8 mouse cellular contexts compared by ENCODE assay signal in genomic region chr12:87026871-87027240, GRCm38 (mm10). TPM values are rescaled to one million over a fixed set of nuclear protein-coding genes. Genes with fewer than 3 reads are reported as not detected.
DNase-seq lines count a peak whose midpoint lies in the region; ATAC-seq and TF ChIP-seq lines count a peak whose summit lies in the region.

No protein-coding gene starts in this region.

- no peaks in the 10 kb centered on the region for H3K9me3 ChIP-seq in intestine, embryonic 14.5 days (ENCODE audit: control insufficient read depth, low read length)
- no peaks in the 10 kb centered on the region for H3K9me3 ChIP-seq in intestine, postnatal 0 days (ENCODE audit: control insufficient read depth)
- no peaks in the 10 kb centered on the region for H3K9me3 ChIP-seq in embryonic facial prominence, embryonic 14.5 days (ENCODE audit: control insufficient read depth, low read length)
- H3K9me3 ChIP-seq in hindbrain, embryonic 15.5 days = no peaks in the 10 kb centered on the region
- H3K9me3 ChIP-seq in midbrain, postnatal 0 days (ENCODE audit: low read length) = no peaks in the 10 kb centered on the region

- H3K36me3 ChIP-seq in intestine, embryonic 14.5 days (ENCODE audit: control insufficient read depth, insufficient read depth, low read length) = no peaks in the 10 kb centered on the region
- H3K36me3 ChIP-seq in intestine, postnatal 0 days (ENCODE audit: control insufficient read depth, insufficient read depth) = no peaks in the 10 kb centered on the region
- no peaks in the 10 kb centered on the region for H3K36me3 ChIP-seq in embryonic facial prominence, embryonic 14.5 days (ENCODE audit: control insufficient read depth, insufficient read depth, low read length)
- no peaks in the 10 kb centered on the region for H3K36me3 ChIP-seq in hindbrain, embryonic 15.5 days
- no peaks in the 10 kb centered on the region for H3K36me3 ChIP-seq in midbrain, postnatal 0 days (ENCODE audit: insufficient read depth, low read length)

- 18% methylated on average over 8 of the region's 8 CpGs for WGBS in intestine, embryonic 14.5 days
- 16% methylated on average over 8 of the region's 8 CpGs for WGBS in intestine, postnatal 0 days
- WGBS in embryonic facial prominence, embryonic 14.5 days = 21% methylated on average over 5 of the region's 8 CpGs
- 12% methylated on average over 8 of the region's 8 CpGs for WGBS in hindbrain, embryonic 15.5 days
- 7% methylated on average over 8 of the region's 8 CpGs for WGBS in midbrain, postnatal 0 days

- H3K27me3 ChIP-seq in intestine, embryonic 14.5 days (replicated peaks; ENCODE audit: control insufficient read depth, insufficient read depth, low read length) = peaks cover 22% of the 10 kb centered on the region
- H3K27me3 ChIP-seq in intestine, postnatal 0 days (replicated peaks; ENCODE audit: control insufficient read depth, insufficient read depth, low read length) = peaks cover 14% of the 10 kb centered on the region; the same call in 1 of the 2 replicates
- peaks cover 24% of the 10 kb centered on the region for H3K27me3 ChIP-seq in embryonic facial prominence, embryonic 14.5 days (replicated peaks; ENCODE audit: control insufficient read depth, insufficient read depth, low read length)
- no peaks in the 10 kb centered on the region for H3K27me3 ChIP-seq in hindbrain, embryonic 15.5 days
- no peaks in the 10 kb centered on the region for H3K27me3 ChIP-seq in midbrain, postnatal 0 days (ENCODE audit: insufficient read depth, low read length)

- H3K4me2 ChIP-seq in intestine, embryonic 14.5 days (ENCODE audit: low read length) = peak overlapping the region; percentile 38; the same call in 1 of the 2 replicates
- no peak overlapping the region for H3K4me2 ChIP-seq in intestine, postnatal 0 days (replicated peaks; ENCODE audit: low read depth)
- H3K4me2 ChIP-seq in embryonic facial prominence, embryonic 14.5 days (ENCODE audit: low read depth, low read length) = peak overlapping the region; percentile 47; the same call in 1 of the 2 replicates
- H3K4me2 ChIP-seq in hindbrain, embryonic 15.5 days = peak overlapping the region; percentile 74
- peak overlapping the region; percentile 78 for H3K4me2 ChIP-seq in midbrain, postnatal 0 days (ENCODE audit: low read depth, low read length, poor library complexity, severe bottlenecking)

- no peak overlapping the region for H3K9ac ChIP-seq in intestine, embryonic 14.5 days (ENCODE audit: low read length)
- H3K9ac ChIP-seq in intestine, postnatal 0 days (ENCODE audit: low read depth, low read length) = no peak overlapping the region
- H3K9ac ChIP-seq in embryonic facial prominence, embryonic 14.5 days (ENCODE audit: low read depth, low read length) = peak overlapping the region; percentile 22; the same call in 1 of the 2 replicates
- H3K9ac ChIP-seq in hindbrain, embryonic 15.5 days = peak overlapping the region; percentile 76
- H3K9ac ChIP-seq in midbrain, postnatal 0 days (replicated peaks; ENCODE audit: low read length, poor library complexity, severe bottlenecking) = peak overlapping the region; percentile 74

- no peak for DNase-seq in intestine, embryonic 14.5 days (ENCODE audit: low spot score)
- no peak for DNase-seq in embryonic facial prominence, embryonic 14.5 days (ENCODE audit: low spot score)
- DNase-seq in midbrain, postnatal 0 days (ENCODE audit: low spot score) = no peak
- DNase-seq in embryo, embryonic 11 days = no peak
- no peak for DNase-seq in spleen, postnatal 36 days (ENCODE audit: low spot score in 2 of 2)

- H3K4me1 ChIP-seq in intestine, embryonic 14.5 days (replicated peaks; ENCODE audit: control insufficient read depth, insufficient read depth, low read length) = peaks cover 3% of the 10 kb centered on the region; the same call in 1 of the 2 replicates
- no peaks in the 10 kb centered on the region for H3K4me1 ChIP-seq in intestine, postnatal 0 days (replicated peaks; ENCODE audit: control insufficient read depth, insufficient read depth, low read length)
- H3K4me1 ChIP-seq in embryonic facial prominence, embryonic 14.5 days (ENCODE audit: control insufficient read depth, insufficient read depth, low read length) = no peaks in the 10 kb centered on the region
- H3K4me1 ChIP-seq in hindbrain, embryonic 15.5 days (replicated peaks) = peaks cover 23% of the 10 kb centered on the region
- H3K4me1 ChIP-seq in midbrain, postnatal 0 days (ENCODE audit: insufficient read depth, low read length) = peaks cover 9% of the 10 kb centered on the region; the same call in 1 of the 2 replicates

- ATAC-seq in intestine, embryonic 14.5 days (replicated peaks; ENCODE audit: low FRiP score, low TSS enrichment, low read depth) = no peak
- no peak; the same call in 1 of the 2 replicates for ATAC-seq in intestine, postnatal 0 days
- peak; percentile 22; the same call in 1 of the 2 replicates for ATAC-seq in embryonic facial prominence, embryonic 14.5 days (ENCODE audit: low read depth)
- no peak; the same call in 1 of the 2 replicates for ATAC-seq in hindbrain, embryonic 15.5 days (ENCODE audit: low FRiP score, low read depth)
- ATAC-seq in midbrain, postnatal 0 days (ENCODE audit: low FRiP score) = peak; percentile 53
- no peak for ATAC-seq in monocyte, adult 5-6 weeks (replicated peaks; ENCODE audit: insufficient number of reproducible peaks, low FRiP score, low TSS enrichment, poor library complexity, severe bottlenecking)

- no peak for TF ChIP-seq CTCF in intestine, postnatal 0 days (IDR thresholded peaks at IDR 0.05; ENCODE audit: low read depth)
- TF ChIP-seq CTCF in midbrain, postnatal 0 days (IDR thresholded peaks at IDR 0.05) = no peak

- H3K4me3 ChIP-seq in intestine, embryonic 14.5 days (ENCODE audit: low read depth, low read length) = no peak overlapping the region; the same call in 1 of the 2 replicates
- no peak overlapping the region for H3K4me3 ChIP-seq in intestine, postnatal 0 days (ENCODE audit: low read depth, low read length)
- peak overlapping the region; percentile 20 for H3K4me3 ChIP-seq in embryonic facial prominence, embryonic 14.5 days (ENCODE audit: low read depth, low read length)
- H3K4me3 ChIP-seq in hindbrain, embryonic 15.5 days = peak overlapping the region; percentile 59
- H3K4me3 ChIP-seq in midbrain, postnatal 0 days (ENCODE audit: low read depth, low read length) = peak overlapping the region; percentile 63

- no peak overlapping the region for H3K27ac ChIP-seq in intestine, embryonic 14.5 days (ENCODE audit: low read depth)
- H3K27ac ChIP-seq in intestine, postnatal 0 days (ENCODE audit: low read depth, low read length) = no peak overlapping the region
- H3K27ac ChIP-seq in embryonic facial prominence, embryonic 14.5 days (replicated peaks; ENCODE audit: low read depth, low read length) = no peak overlapping the region
- H3K27ac ChIP-seq in hindbrain, embryonic 15.5 days (replicated peaks) = peak overlapping the region; percentile 90
- peak overlapping the region; percentile 84 for H3K27ac ChIP-seq in midbrain, postnatal 0 days (ENCODE audit: low read depth, low read length)

RNA-seq across cellular contexts. Expression of gene Tmem63c, which starts 5.7 kb away (rescaled TPM):
- 0.62 and 1.0 TPM in 2 replicates for polyA plus RNA-seq in intestine, embryonic 14.5 days (2014; fragmentation: Nextera tagmentation; extraction: Ambion mirVana)
- polyA plus RNA-seq in intestine, postnatal 0 days (2015; fragmentation: Nextera tagmentation; extraction: Ambion mirVana) = 0.52 and 0.71 TPM in 2 replicates
- 0.74 and 1.4 TPM in 2 replicates for polyA plus RNA-seq in embryonic facial prominence, embryonic 14.5 days (2014; fragmentation: Nextera tagmentation; extraction: Ambion mirVana)
- 10.3 and 11.1 TPM in 2 replicates for polyA plus RNA-seq in hindbrain, embryonic 15.5 days (2015; fragmentation: Nextera tagmentation; extraction: Ambion mirVana)
- 25.4 and 30.1 TPM in 2 replicates for total RNA-seq in midbrain, postnatal 0 days (2014; rRNA removed)
- 10.2 and 10.7 TPM in 2 replicates for polyA plus RNA-seq in midbrain, postnatal 0 days (2015; fragmentation: Nextera tagmentation; extraction: Ambion mirVana)
- not detected in 3 replicates for total RNA-seq in monocyte, adult 5-6 weeks (2017)

RNA-seq across cellular contexts. Expression of gene Zdhhc22, which starts 36.6 kb away (rescaled TPM):
- polyA plus RNA-seq in intestine, embryonic 14.5 days (2014; fragmentation: Nextera tagmentation; extraction: Ambion mirVana) = 0.15 and 0.56 TPM in 2 replicates
- 0.46 and 0.55 TPM in 2 replicates for polyA plus RNA-seq in intestine, postnatal 0 days (2015; fragmentation: Nextera tagmentation; extraction: Ambion mirVana)
- 2.3 and 3.2 TPM in 2 replicates for polyA plus RNA-seq in embryonic facial prominence, embryonic 14.5 days (2014; fragmentation: Nextera tagmentation; extraction: Ambion mirVana)
- 21.8 and 22.0 TPM in 2 replicates for polyA plus RNA-seq in hindbrain, embryonic 15.5 days (2015; fragmentation: Nextera tagmentation; extraction: Ambion mirVana)
- total RNA-seq in midbrain, postnatal 0 days (2014; rRNA removed) = 19.4 and 21.9 TPM in 2 replicates
- 30.9 and 32.2 TPM in 2 replicates for polyA plus RNA-seq in midbrain, postnatal 0 days (2015; fragmentation: Nextera tagmentation; extraction: Ambion mirVana)
- 0.38 TPM in 1 of 3 replicates, not detected in the others for total RNA-seq in monocyte, adult 5-6 weeks (2017)

Comparison
In these comparisons a context has a peak if more than half of its experiments do, and no peak if none do; other contexts are left out.
1. ATAC-seq: peak in embryonic facial prominence, embryonic 14.5 days (single experiment) and midbrain, postnatal 0 days (single experiment); none in intestine, embryonic 14.5 days (single experiment), intestine, postnatal 0 days (single experiment), hindbrain, embryonic 15.5 days (single experiment) and monocyte, adult 5-6 weeks (single experiment).
2. H3K27ac ChIP-seq: peak in hindbrain, embryonic 15.5 days (single experiment) and midbrain, postnatal 0 days (single experiment); none in intestine, embryonic 14.5 days (single experiment), intestine, postnatal 0 days (single experiment) and embryonic facial prominence, embryonic 14.5 days (single experiment).
3. H3K4me3 ChIP-seq: peak in embryonic facial prominence, embryonic 14.5 days (single experiment), hindbrain, embryonic 15.5 days (single experiment) and midbrain, postnatal 0 days (single experiment); none in intestine, embryonic 14.5 days (single experiment) and intestine, postnatal 0 days (single experiment).
4. H3K9ac ChIP-seq: peak in embryonic facial prominence, embryonic 14.5 days (single experiment), hindbrain, embryonic 15.5 days (single experiment) and midbrain, postnatal 0 days (single experiment); none in intestine, embryonic 14.5 days (single experiment) and intestine, postnatal 0 days (single experiment).